Mouse (Mus musculus) hindbrain, embryonic 10.5 days (tissue): ENCODE measurements around the gene Tmem91. TPM values are rescaled to one million over a fixed set of nuclear protein-coding genes. Genes with fewer than 3 reads are reported as not detected.

Source experiments
- DNase-seq: peaks from one replicate; pipeline ENCODE4 v3.0.0-alpha.2; 2017; ENCODE audit warnings: low spot score
- H3K27ac ChIP-seq: fragments of 300-500 bp; sonication (generic); 2 replicates; pipeline ENCODE4 v1.5.1; 2016; ENCODE audit warnings: mild to moderate bottlenecking, moderate library complexity
- H3K27me3 ChIP-seq: fragments of 300-500 bp; sonication (generic); 2 replicates; pipeline ENCODE4 v1.6.1; 2016; ENCODE audit warnings: mild to moderate bottlenecking; ENCODE audit not compliant: poor library complexity, insufficient read depth, severe bottlenecking
- H3K36me3 ChIP-seq: fragments of 300-500 bp; sonication (generic); 2 replicates; pipeline ENCODE4 v1.6.1; 2016; ENCODE audit warnings: mild to moderate bottlenecking, moderate library complexity
- H3K4me1 ChIP-seq: fragments of 300-500 bp; sonication (generic); replicated peaks from 2 replicates; pipeline ENCODE4 v1.6.1; 2016; ENCODE audit warnings: mild to moderate bottlenecking
- H3K4me3 ChIP-seq: fragments of 300-500 bp; sonication (generic); 2 replicates; pipeline ENCODE4 v1.5.1; 2016; ENCODE audit warnings: mild to moderate bottlenecking, moderate library complexity
- H3K9me3 ChIP-seq: fragments of 300-500 bp; sonication (generic); 2 replicates; pipeline ENCODE4 v1.6.1; 2016; ENCODE audit warnings: mild to moderate bottlenecking, moderate library complexity
- WGBS: fragments of 180-500 bp; shearing (Covaris S2); methylation state at CpG from one replicate; pipeline ENCODE4 v1.1.7; 2016; 5-methylcytosine and 5-hydroxymethylcytosine counted together
- polyA plus RNA-seq: library from polyadenylated mRNA; unstranded; fragments of >200 nt; fragmentation: Nextera tagmentation; extraction: Ambion mirVana; gene quantifications from 2 replicates; pipeline ENCODE4 v1.2.1, GENCODE M21; 2016

Tmem91 gene
- polyA plus RNA-seq, 1 experiment from 2014 or later: 3.2 TPM

- H3K36me3 ChIP-seq: peaks cover 59% of the 10 kb centered on the region
- H3K4me3 ChIP-seq: peak overlapping the region; percentile 47
- WGBS: 17% methylated on average over 38 of the region's 38 CpGs
- peaks cover 18% of the 10 kb centered on the region for H3K4me1 ChIP-seq
- H3K27me3 ChIP-seq: peaks cover 27% of the 10 kb centered on the region
- H3K27ac ChIP-seq: peak overlapping the region; percentile 63
- peak; percentile 51 for DNase-seq
- H3K9me3 ChIP-seq: no peaks in the 10 kb centered on the region
These were observed 47.3 kb downstream of the Tmem91 start for GRCm38 (mm10) chr7:25627431-25628322.

DNA sequence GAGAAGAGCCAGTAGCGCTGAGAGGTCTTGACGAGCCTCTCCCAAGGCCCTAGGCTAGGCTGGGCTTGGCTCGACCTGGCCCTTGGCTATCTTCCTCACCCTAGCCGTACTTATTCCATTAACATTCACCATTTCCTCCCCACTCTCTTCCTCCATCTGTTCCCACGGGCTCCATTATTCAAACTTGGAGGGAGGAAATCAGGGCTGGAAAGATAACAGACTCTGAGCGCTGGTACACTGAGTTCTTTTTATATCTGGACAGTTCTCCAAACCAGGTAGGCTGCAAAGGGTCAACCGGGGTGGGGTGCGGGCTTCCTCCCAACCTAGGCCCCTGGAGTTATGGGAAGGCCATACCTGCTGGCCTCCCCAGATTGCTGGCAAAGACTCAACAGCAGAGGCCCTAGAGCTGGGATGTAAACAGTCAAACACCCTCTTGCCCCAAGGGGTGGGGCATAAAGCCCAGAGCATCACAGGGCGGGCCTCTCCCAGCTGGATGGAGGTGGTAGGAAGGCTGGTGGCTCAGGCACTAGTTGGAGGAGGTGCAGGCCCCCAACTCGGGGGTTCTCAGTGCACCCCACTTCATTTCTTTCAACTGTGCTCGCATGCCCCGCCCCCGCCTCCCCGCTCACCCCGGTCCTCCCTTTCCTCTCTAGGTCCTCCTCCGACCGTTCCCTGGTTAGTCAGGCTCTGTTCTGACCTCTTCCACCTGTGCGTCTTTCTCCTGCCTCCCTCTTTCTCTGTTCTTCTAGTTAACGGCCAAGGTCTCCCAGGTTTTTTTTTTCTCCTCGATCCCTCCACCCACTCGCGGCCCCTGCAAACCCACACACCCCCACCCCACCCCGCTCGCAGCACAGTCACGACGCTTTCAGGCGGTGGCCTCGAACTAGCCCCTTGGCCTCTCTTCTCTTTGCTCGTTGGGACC lies 48.2 kb downstream of the Tmem91 start, which contains the start of gene B3gnt8:
Gene B3gnt8, plus strand, starts transcription at position 146 of the 922 bp plus-strand sequence.
- WGBS: 21% methylated on average over 28 of the region's 29 CpGs
- Histone ChIP-seq H3K4me1 (peaks cover 18% of the 10 kb centered on the region), H3K4me3 (peak within 1 kb of the TSS; percentile 47), H3K27me3 (peaks cover 27% of the 10 kb centered on the region), H3K9me3 (no peaks in the 10 kb centered on the region), H3K27ac (peak within 1 kb of the TSS; percentile 63), H3K36me3 (peaks cover 56% of the 10 kb centered on the region)
- no peak for DNase-seq

DNA sequence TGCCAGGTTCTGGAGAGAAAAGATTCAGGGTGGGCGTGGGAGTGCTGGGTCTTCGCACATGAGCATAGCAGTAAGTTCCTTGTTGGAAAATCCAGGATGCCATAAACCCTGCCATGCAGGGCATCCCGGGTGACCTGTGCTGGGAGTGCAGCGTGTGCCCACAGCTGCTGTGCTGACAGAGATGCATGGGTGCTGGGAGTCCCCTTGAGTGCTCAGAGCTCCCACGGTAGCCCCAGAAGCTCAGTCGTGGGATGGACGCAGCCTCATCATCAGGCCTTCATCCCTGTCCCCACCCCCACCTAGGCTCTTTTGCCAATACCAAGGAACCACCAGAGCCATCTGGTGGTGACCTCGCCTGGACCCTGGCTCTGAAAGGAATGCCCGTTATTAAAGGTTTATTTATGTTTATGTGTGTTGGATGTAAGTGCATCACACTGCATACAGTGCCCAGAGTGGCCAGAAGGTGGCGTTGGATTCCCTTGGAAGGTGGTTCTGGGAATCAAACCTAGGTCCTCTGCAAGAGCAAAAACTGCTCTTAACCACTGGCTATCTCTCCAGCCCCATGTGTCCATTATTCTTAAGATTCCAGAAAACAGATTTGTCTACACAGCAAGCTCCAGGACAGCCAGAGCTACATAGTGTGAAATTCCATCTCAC lies 49.2 kb downstream of the Tmem91 start:
- peaks cover 27% of the 10 kb centered on the region for H3K27me3 ChIP-seq
- H3K36me3 ChIP-seq: peaks cover 54% of the 10 kb centered on the region
- peaks cover 18% of the 10 kb centered on the region for H3K4me1 ChIP-seq
- H3K27ac ChIP-seq: no peak overlapping the region
- H3K9me3 ChIP-seq: no peaks in the 10 kb centered on the region
- no peak overlapping the region for H3K4me3 ChIP-seq
- 76% methylated on average over 10 of the region's 10 CpGs for WGBS
- no peak for DNase-seq

DNA sequence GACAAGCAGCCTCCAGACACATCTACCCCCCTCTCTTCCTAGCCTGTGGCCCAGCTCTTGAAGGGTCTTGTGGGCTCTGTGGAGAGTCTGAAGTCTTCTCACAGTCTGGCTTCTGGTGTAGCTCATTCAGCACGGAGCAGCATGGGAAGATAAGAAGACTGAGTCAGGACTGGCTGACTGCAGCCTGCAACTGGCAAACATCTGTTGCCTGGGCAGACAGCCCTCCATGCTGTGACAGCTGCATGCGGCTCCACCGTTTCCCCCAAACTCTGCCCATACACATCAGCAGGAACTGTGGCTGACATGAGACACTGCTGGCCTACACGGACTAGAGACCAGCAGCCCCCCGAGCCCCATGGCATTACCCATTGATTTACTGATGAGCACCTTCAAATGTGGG lies 50.1 kb downstream of the Tmem91 start:
- 77% methylated on average over 5 of the region's 5 CpGs for WGBS
- Histone ChIP-seq H3K4me1 (peaks cover 23% of the 10 kb centered on the region), H3K36me3 (peaks cover 47% of the 10 kb centered on the region), H3K27ac (no peak overlapping the region), H3K27me3 (peaks cover 27% of the 10 kb centered on the region), H3K4me3 (no peak overlapping the region), H3K9me3 (no peaks in the 10 kb centered on the region)
- DNase-seq: no peak

- Histone ChIP-seq H3K9me3 (no peaks in the 10 kb centered on the region), H3K36me3 (peaks cover 40% of the 10 kb centered on the region), H3K4me3 (no peak overlapping the region), H3K27me3 (peaks cover 24% of the 10 kb centered on the region), H3K27ac (no peak overlapping the region), H3K4me1 (peaks cover 28% of the 10 kb centered on the region)
- DNase-seq: no peak
- whole genome bisulfite sequencing: 92% methylated on average over 11 of the region's 11 CpGs
These were observed 51.1 kb downstream of the Tmem91 start for GRCm38 (mm10) chr7:25623857-25624370.

- no peak overlapping the region for H3K4me3 ChIP-seq
- WGBS: 88% methylated on average over 11 of the region's 11 CpGs
- H3K36me3 ChIP-seq: peaks cover 40% of the 10 kb centered on the region
- no peak for DNase-seq
- peaks cover 5% of the 10 kb centered on the region; the same call in 1 of the 2 replicates for H3K27me3 ChIP-seq
- no peaks in the 10 kb centered on the region for H3K9me3 ChIP-seq
- peaks cover 13% of the 10 kb centered on the region; the same call in 1 of the 2 replicates for H3K4me1 ChIP-seq
- no peak overlapping the region for H3K27ac ChIP-seq
These were observed 54.2 kb downstream of the Tmem91 start for GRCm38 (mm10) chr7:25620751-25621150.

- Histone ChIP-seq H3K27me3 (peaks cover 5% of the 10 kb centered on the region; the same call in 1 of the 2 replicates), H3K27ac (no peak overlapping the region), H3K4me1 (peaks cover 13% of the 10 kb centered on the region; the same call in 1 of the 2 replicates), H3K36me3 (peaks cover 34% of the 10 kb centered on the region), H3K4me3 (peak overlapping the region; percentile 59), H3K9me3 (no peaks in the 10 kb centered on the region)
- WGBS: 95% methylated on average over 5 of the region's 5 CpGs
- no peak for DNase-seq
These were observed 54.9 kb downstream of the Tmem91 start for GRCm38 (mm10) chr7:25620101-25620500.

DNA sequence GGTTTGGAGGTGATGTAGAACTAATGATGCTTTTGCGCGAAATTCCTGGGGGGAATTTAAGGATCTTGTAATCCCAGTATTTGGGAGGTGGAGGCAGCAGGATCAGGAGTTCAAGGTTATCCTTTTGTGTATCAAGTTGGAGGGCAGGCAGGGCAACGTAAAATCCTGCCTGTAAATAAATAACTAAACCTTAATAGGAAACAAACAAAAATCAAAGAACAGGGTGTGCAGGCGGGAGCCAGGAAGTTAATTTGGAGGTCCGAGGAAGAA lies 55.3 kb downstream of the Tmem91 start:
- H3K4me1 ChIP-seq: peaks cover 13% of the 10 kb centered on the region; the same call in 1 of the 2 replicates
- H3K36me3 ChIP-seq: peaks cover 29% of the 10 kb centered on the region
- H3K27ac ChIP-seq: peak overlapping the region; percentile 67
- peaks cover 5% of the 10 kb centered on the region; the same call in 1 of the 2 replicates for H3K27me3 ChIP-seq
- H3K9me3 ChIP-seq: no peaks in the 10 kb centered on the region
- DNase-seq: no peak
- H3K4me3 ChIP-seq: peak overlapping the region; percentile 59
- WGBS: 22% methylated on average over 5 of the region's 5 CpGs

Other genes starting within 250 kb of the Tmem91 start
- gene Ceacam1, start 197.6 kb downstream of the Tmem91 start, polyA plus RNA-seq: 0.92 and 2.2 TPM in 2 replicates
- not detected in 2 replicates for gene Ceacam2, start 135.3 kb downstream of the Tmem91 start, polyA plus RNA-seq
- gene Erich4, start 59.3 kb downstream of the Tmem91 start, polyA plus RNA-seq: not detected in 2 replicates
- 26.3 and 29.6 TPM in 2 replicates for gene Dmac2, start 55.8 kb downstream of the Tmem91 start, polyA plus RNA-seq
- gene B3gnt8, start 48.5 kb downstream of the Tmem91 start, polyA plus RNA-seq: 0.87 and 1.8 TPM in 2 replicates
- gene Bckdha, start 16.2 kb downstream of the Tmem91 start, polyA plus RNA-seq: 45.3 and 49.4 TPM in 2 replicates
- gene Exosc5, start 16.0 kb downstream of the Tmem91 start, polyA plus RNA-seq: 75.6 and 76.4 TPM in 2 replicates
- gene B9d2, start 5.6 kb upstream of the Tmem91 start, polyA plus RNA-seq: 38.3 and 44.6 TPM in 2 replicates
- 0.81 and 2.1 TPM in 2 replicates for gene Tgfb1, start 11.8 kb upstream of the Tmem91 start, polyA plus RNA-seq
- 32.4 and 44.0 TPM in 2 replicates for gene Ccdc97, start 43.9 kb upstream of the Tmem91 start, polyA plus RNA-seq
- gene Hnrnpul1, start 79.6 kb upstream of the Tmem91 start, polyA plus RNA-seq: 60.5 and 61.6 TPM in 2 replicates
- gene Axl, start 113.5 kb upstream of the Tmem91 start, polyA plus RNA-seq: 15.0 and 18.4 TPM in 2 replicates
- 0.44 and 0.46 TPM in 2 replicates for gene Cyp2s1, start 141.7 kb upstream of the Tmem91 start, polyA plus RNA-seq
- gene Cyp2b10, start 222.5 kb upstream of the Tmem91 start, polyA plus RNA-seq: not detected in 2 replicates